Mouse (Mus musculus) kidney, adult 9 months (tissue): ENCODE measurements around the gene Terb1.

Source experiments
- DNase-seq: peaks from one replicate; pipeline ENCODE4 v3.0.0; 2022

The Terb1 gene

DNA sequence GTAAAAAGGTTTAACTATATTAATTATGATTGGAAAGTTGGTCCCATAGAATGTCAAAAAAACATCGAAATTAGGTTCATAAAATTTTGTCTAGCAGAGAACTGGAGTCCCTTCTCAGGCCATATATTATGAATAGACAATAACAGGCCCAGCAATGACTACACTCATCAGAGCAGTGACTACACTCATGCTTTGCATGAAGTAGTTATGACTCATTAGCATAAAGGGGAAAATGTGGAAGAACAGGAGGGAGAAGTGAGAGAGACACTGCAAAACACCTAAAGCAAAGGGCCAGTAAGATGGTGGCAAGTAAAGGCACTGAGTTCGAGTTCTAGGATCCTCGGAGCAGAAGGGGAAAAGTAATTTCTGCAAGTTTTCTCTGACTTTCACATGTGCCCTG, 63.7 kb downstream of the Terb1 start:
- DNase-seq = no peak

DNA sequence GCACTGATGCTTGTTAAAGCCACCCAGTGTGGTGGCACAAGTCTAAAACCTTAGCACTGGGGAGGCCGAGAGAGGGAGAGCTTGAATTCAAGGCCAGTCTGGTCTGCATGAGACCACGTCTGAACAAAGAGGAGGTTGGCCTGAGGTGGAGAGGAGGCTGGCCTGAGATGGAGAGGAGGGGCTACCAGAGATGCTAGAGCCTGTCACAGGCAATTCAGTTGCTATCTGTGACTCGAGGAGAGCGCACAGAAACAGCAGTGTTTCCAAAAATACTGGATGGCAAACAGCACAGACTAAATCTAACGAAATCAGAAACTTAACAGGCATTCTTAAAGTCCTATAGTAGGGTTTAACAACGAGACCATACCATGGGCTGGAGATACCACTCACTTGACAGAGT, 64.5 kb downstream of the Terb1 start:
- DNase-seq = no peak

DNA sequence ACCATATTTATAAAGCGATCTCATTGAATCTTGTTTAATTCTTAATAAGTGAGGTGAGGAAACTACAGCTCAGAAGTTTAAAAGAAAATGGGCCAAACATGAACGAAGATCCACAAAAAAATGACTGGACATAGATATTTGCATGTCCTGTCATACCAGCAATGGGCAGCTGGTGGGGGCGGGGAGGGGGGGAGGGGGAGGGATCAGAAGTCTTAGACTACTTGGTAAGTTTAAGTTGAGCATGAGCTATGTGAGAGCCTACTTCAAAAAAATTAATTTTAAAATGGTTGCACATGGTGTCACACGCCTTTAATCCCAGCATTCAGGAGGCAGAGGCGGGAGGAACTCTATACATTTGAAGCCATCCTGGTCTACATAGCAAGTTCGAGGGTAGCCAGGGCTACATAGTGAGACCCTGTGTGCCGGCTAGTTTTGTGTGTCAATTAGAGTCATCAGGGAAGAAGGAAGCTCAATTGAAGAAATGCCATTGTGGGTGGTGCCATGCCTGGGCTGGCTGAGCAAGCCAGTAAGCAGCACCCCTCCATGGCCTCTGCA, 66.5 kb downstream of the Terb1 start:
- no peak for DNase-seq

DNA sequence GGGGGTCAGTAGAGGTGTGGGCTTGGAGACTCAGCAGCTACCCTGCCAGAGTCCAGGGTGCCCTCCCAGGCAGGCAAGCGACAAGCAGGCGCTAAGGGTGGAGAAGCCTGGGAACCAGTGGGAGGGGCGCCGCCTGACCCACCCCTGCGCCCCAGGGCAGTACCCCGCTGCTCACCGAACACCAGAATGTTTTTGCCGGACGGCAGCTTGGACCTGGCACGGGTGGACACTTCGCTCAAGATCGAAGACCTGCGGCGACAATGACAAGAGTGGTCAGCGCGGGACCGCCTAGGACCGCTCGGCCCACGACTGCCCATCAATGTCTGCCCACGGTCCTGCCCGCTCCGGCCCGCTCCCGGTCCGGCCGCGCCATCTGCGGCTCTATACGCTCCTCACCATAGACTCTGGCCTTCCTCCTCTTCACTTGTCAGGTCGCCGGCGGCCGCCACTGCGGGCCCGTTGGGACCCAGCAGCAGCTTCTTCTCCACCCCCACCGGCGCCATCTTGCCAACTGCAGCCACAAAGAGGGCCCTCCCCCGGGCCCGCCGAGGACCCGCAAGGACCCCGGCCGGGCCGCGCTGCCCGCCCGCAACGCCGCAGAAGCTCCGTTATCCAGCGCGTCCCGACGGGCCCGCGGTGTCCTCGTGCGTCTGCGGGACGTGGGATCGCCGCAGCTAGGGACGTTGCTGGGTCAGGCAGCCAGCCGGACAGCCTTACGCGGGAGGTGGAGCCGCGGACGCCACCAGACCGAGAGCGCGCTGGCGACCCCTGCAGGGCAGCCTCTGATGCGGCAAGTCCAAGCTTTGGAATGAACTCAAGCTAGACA, 67.2 kb downstream of the Terb1 start, which contains the start of gene Dync1li2:
Dync1li2 (minus strand) TSS at position 749 of the 826 bp plus-strand sequence.
- peak; percentile 93 for DNase-seq

DNA sequence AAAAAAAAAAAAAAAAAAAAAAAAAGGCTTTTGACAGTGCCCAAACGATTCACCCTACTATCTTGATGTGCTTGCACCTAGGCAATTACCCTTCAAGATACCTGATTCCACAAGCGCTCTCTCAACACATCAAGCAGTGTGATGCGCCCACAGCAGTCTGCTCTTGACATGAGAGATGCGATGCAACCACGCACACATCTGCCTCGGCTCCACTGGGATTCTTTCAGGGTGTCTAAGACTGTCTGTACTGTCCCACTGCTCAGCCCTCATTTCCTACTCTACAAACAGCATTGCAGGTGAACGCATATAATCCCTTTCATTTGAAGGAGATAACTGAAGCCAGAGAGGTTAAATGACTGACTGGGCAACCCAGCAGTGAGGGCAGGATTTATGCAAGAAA, 68.1 kb downstream of the Terb1 start:
- no peak for DNase-seq

DNA sequence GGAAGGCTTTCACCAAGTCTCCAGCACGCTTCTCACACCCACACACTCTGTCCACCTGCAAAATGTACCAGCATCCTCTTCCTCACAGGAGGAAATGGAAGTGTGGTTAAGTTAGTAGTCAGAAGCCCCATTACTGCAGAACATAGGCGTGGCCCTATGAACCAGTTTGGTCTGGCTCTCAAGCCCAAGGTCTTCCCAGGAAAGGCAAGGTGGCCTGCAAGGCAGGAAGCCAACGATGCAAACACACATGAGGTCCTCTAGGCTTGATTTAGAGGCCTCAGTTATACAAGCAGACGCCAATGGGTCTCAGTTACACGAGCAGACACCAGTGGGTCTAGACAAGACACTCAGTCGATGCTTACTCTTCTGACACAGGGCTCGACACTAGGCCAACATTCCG, 70.2 kb downstream of the Terb1 start:
- no peak for DNase-seq

DNA sequence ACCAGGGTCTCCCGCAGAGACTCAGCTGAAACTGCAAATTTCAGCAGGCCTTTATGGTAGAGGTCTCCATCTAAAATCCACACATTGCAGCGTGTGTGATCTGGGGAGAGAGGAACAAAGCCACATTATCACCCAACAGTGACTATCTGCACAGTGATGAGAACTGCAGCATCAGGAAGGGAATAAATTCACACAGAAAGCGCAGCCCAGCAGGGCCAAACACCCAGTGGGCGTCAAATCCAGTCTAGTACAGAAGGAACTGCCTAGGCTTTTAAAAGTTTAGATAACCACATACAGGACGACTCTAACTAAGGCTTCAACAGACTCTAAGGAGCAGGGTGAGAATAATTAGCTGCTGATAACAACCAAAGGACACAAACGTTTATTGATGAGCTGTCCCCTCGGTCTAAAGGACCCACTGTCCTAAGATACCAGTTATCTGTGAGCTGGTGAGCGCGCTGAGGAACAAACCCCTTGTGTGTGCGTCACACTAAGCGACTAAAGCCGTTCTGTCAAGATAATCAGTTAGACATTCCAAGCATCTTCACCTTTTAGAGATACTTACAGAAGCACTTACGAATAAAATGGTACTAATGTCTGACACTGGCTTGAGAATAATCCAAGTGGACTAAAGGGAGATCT, 72.1 kb downstream of the Terb1 start:
- DNase-seq = no peak

DNA sequence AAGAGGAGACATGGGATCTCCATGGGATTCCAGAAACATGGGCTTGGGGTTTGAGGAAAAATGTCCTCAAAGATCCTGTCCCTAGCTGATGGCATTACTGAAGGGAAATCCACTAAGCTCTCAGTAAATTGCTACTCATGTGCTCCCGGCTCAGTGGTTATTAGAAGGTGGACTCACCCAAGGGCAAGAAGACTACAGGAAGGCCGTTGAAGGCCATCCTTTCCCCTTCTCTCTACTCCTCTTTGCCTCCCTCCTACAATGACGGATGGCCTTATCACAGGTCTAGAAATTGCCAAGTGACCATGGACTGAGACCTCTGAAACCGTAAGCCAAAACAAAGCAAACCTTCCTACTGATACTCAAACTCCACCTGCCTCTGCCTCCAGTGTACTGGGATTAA, 73.1 kb downstream of the Terb1 start:
- DNase-seq = no peak

DNA sequence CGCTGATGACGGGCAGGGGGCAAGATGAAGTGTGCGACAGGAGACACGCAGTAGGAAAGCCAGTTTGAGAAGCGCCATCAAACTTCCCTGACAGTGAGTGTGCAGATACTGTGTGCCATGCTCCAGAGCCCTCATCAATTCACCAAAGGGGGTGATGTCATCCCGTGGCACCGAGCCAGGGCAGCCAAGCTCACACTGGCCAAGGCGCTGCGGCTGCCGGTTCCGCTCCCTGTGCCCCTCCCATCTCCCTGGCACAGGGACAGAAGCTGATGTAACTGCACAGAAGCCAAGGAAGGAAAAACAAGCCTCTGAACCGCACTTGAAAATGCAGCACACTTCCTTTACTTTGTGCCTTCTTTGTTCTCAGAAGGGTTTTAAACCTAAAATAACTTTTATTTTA, 73.7 kb downstream of the Terb1 start:
- peak; percentile 98 for DNase-seq

DNA sequence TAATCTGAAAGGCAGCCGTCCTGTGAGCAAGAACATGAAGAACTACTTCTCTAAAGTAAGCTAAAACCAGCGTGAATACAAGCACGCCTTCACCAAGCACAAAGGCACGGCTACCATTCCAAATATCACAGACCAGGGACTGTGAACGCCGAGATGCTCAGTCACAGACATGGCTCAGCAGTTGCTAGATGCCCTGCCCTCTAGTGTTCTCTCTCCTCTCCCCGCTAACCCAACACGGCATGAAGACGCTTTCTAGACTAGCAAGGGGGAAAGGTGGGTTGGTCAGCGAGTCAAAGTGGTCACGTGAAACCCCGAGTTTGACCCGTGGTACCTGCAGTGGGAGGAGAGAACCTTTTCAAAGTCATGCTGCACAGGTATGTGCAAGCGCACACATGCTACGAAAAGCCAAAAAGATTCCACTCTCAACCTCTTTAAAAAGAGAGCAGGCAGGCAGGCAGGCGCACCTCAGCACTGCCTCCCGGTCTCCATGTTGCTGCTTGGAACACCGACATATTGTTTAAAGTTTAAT, 74.8 kb downstream of the Terb1 start:
- no peak for DNase-seq

DNA sequence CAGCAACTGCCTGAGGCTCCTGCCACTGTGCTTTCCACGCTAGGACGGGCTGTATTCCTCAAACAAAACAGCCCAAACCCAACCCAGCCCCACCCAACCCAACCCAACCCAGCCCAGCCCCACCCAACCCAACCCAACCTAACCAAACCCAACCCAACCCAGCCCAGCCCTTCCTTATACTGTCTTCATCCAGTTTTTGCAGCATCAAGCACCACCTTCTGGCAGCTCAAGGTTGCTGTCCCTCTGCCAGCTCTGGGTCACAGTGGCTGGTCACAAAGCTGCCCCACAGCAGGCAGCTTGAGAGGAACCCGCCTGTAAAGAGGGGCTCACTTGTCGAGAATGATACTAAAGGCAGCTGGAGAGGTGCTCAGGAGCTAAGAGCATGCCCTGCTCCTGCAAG, 75.4 kb downstream of the Terb1 start:
- DNase-seq = no peak

DNA sequence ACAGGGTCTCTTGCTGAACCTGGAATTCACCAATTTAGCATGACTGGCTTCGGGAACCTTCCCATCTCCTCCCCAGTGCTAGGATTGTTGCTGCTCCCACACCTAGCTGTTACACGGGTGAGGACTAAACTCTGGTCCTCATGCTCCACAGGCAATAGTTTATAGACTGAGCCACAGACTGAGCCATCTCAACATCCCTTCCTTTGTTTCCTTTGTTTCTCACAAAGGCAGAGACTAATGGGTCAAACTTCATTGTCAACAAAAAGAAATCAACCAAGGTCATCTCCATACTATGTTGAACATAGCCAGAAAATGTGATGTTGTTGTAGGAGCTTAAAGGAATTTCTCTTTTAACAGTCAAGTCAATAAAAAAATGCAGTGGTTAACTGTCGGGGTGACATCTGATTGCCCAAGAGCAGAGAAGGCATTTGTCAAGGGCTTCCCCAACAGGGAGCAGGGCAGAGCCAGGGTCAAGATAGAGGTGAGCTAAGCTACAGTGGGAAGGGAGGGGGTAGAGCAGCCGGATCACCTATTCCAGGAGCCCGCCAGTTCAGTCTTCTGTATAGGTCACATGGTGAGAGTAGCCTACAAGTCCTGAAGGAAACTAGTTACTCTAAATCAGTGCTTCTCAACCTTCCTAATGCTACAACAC, 76.4 kb downstream of the Terb1 start:
- no peak for DNase-seq

DNA sequence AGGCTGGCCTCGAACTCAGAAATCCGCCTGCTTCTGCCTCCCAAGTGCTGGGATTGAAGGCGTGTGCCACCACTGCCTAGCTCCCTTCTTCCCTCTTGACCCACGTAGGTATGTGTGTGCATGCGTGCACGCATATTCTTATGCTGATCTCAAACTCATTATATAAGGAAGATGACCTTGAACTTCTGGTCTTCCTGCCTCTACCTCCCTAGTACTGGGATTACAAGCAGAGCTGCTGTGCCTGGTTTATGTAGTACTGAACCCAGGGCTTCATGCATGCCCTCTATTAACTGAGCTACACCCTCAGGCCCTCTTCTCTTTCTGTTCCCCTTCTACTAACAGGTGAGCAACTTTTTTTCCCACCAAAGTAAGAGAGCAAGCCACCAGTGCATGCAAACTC, 77.1 kb downstream of the Terb1 start:
- no peak for DNase-seq

DNA sequence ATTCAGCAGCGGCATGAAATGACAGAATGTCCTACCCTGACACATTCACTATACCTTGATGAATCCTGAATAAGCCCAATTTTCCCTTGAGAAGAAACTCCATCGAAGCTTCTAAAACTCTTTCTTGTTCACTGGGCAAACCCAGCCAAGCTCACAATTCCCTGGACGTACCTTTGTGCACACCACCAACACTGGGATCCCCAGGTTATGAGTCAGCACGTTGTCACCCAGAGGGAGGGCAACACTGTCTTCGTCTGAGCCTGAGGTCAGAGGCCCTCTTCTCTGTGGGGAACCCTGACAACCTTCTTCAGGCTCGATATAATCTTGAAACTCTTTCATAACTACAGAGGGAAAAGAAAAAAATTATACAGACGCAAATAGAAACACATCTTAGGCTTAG, 79.5 kb downstream of the Terb1 start:
- DNase-seq = no peak

DNA sequence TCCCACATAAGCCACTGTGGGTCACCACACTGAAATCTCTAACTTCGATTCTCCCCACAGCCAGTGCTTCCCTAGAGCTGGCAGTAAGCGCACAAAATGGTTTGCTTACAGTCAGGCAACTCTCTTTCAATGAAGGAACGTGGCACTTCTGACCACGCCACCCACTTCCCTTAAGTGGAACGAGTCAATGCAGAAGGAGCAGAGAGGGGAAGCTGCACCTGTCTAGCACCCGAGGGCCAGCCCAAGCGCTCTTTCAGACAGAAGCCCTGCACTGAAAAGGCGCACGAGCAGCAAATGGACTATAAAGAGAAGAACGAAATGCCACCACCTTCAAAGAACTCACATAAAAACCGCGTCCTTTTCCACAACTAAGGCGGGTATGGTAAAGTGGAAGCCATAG, 82.0 kb downstream of the Terb1 start:
- no peak for DNase-seq

DNA sequence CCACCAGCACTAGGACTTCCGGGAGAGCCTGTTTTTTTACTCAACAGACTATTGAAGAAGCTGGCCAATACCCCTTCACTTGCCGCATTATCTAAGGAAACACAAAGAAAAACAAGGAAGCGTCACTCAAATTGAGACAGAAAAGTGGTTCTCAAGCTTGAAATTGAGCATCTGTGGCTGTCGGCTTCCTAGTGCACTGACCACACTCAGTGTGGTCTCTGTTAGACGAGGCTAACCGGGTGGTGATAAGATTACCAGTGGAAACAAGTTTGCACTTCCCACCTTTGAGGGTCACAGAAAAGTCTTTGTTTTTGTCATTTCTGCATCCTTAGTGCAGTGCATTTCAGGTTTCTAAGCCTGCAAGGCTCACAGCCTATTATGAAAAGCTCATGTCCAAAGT, 87.4 kb downstream of the Terb1 start:
- DNase-seq = no peak

DNA sequence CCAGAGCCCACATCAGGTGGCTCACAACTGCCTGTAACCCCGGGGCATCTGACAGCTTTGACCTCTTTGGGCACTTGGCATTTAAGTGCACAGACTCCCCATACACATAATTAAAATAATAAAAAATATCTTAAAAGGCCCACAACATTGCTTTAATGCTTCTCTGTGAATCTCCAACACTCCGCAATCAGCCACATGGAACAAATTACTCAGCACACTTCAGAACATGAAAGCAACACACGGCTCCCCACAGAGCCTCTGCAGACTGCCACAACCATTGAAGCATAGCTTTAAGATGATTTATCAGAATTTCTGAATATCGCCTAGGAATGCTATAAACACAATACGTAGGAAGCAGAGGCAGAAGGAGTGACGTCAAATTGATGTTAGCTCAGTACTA, 93.7 kb downstream of the Terb1 start:
- no peak for DNase-seq

DNA sequence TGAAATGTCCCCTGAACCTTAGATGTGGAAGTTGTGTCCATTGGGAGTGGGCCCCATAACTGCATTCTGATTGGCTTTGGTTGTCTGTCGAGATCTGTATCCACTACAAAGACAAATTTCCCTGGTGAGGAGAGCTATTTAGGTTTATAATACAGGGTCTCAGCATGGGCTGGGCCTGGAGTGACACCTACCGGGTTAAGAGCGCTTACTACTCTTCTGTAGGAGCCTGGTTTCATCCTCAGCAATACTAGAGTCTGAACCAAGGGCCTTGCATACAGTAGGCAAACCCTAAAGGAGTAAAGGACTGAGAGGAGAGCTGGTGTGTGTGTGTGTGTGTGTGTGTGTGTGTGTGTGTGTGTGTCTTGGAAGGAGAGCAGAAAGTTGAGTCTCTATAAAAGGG, 95.5 kb downstream of the Terb1 start:
- no peak for DNase-seq

DNA sequence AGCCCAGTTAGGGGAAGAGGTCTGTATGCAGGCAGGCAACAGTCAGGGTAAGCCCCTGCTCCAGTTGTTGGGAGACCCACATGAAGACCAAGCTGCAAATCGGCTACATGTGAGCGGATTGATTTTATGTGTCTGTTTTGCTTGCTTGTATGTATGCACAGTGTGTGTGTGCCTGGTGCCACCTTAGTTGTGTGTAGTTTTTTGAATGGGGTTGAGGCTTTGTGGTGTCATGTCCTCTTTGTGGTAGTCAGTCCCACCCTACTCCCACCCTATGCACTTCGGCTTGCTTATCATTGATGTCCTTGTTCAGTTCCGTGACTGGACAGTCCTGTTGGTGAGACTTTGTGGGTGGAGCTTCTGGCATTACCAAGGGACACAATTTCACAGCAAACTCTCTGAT, 95.9 kb downstream of the Terb1 start:
- DNase-seq = no peak

DNA sequence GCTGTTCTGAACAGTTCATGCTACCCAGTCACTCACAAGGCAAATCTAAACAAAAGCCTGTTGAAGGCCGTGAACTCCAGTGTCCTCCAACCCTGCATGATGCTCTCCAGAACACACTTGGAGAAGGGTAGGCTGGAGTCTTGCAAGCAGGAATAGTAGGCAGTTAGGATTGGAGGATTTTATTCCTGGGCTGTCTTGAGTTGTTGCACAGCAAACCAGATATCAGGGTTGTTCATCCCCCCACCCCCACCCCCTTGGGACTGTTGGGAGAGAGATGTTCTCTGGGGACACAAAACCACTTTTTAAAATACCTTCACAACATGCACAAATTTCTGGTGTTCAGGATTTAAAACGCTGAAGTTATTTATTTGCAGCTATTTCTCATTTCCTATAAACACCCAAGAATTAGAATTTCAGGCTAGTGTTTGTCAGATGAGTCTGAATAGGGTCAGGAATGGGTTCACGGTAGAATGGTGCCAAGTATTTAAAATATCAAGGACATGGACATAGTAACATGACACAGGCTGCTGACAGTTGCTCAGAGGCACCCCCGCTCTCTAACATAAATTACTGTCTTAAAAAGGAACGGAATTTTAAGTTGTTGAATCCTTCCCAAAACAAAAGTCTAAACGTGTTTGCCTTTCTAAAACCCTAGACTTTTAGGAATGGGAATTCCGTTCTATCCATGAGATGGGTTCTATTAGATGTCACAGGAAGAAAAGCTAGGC, 96.7 kb downstream of the Terb1 start:
- no peak for DNase-seq

DNA sequence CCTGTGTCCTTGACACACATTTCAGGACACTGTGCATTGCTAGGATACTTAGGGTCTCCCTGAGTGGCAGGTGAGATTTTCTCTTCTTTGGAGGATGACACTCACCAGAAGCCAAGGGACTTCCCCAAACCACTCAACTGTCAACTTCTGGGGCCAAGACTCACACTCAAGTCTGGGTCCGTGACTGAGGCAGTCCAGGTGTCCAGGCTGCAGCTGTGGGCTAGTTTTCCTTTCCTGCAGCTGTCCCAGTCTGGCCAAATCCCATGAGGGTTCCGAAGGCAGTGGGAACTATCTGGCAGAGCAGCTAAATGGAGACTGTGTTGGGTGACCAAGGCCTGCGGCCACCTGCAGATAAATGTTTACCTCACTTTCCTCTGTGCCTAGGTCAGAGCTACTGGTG, 97.7 kb downstream of the Terb1 start:
- DNase-seq = no peak

DNA sequence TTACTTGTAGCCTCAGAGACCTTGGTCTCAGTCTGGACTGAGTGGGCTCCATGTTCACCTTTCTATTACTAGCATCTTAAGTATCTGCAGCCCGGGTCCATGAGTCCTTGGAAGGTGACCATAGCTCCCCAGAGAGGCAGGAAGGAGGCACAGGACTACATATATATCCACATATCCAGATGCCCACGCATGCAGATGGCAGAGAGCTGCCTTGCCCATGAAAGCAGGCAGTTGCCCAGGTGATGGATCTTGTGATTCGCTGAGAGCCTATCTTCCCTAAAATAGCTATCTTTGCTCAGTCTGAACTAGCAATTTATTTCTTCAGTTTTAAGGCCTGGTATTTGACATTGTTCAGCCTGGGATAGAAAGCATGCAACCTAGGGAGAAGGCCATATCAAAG, 98.2 kb downstream of the Terb1 start:
- no peak for DNase-seq
